Mouse (Mus musculus) embryonic fibroblast, embryonic 13.5 days (primary cell): ENCODE data around the gene Nup153.

Source experiments
- CTCF ChIP-seq: IDR thresholded peaks from 2 replicates; pipeline ENCODE4 v1.5.1; 2011; ENCODE audit warnings: mild to moderate bottlenecking, control low read depth, low read length, moderate library complexity, borderline replicate concordance; ENCODE audit not compliant: insufficient read depth
- POLR2A ChIP-seq: IDR thresholded peaks from 2 replicates; pipeline ENCODE4 v1.6.1; 2011; ENCODE audit warnings: low read depth, mild to moderate bottlenecking, control low read depth, low read length, moderate library complexity

DNA sequence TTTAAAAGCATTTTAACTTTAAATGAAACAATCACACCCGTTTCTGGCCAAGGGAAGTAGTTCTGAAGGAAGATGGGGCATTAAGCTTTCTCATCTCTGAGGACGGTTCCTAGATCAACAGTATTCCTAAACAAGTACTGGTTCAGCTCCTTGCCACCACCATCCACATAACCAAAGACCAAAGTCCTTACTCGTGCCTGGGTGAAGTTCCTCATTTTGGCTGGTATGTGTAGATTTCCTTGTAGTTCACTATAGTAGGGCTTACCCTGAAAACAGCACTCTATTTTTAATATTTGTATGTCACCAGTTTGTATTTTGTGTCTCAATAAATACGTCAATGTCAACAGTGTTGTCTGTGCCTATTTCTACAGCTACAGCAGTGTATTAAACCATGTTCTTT lies 50.0 kb downstream of the Nup153 start:
- TF ChIP-seq POLR2A: no peak
- TF ChIP-seq CTCF: no peak
